Mouse (Mus musculus) myocyte (in vitro differentiated cells): Measurements from ENCODE around the gene Gfy. TPM values are rescaled to one million over a fixed set of nuclear protein-coding genes. Genes with fewer than 3 reads are reported as not detected.
"Not testable (repeated sequence)": the region's sequence is repeated elsewhere in the genome, so short reads cannot be mapped to it uniquely, and the experiment has no call there.

Source experiments
- H3K27me3 ChIP-seq: one replicate; pipeline ENCODE4 v1.6.1; 2011; ENCODE audit not compliant: control insufficient read depth, insufficient read depth, insufficient read length
- H3K36me3 ChIP-seq: one replicate; pipeline ENCODE4 v1.6.1; 2011; ENCODE audit not compliant: control insufficient read depth, insufficient read depth
- H3K4me2 ChIP-seq: one replicate; pipeline ENCODE4 v1.6.1; 2011; ENCODE audit warnings: low read depth, control low read depth
- H3K4me3 ChIP-seq: one replicate; pipeline ENCODE4 v1.5.1; 2011; ENCODE audit warnings: mild to moderate bottlenecking, control low read depth, moderate library complexity
- H3K79me2 ChIP-seq: one replicate; pipeline ENCODE4 v1.6.1; 2011; ENCODE audit not compliant: control insufficient read depth, insufficient read depth
- H3ac ChIP-seq: one replicate; pipeline ENCODE4 v1.6.1; 2011; ENCODE audit not compliant: control insufficient read depth, insufficient read length
- CEBPB ChIP-seq: IDR thresholded peaks from 2 replicates; pipeline ENCODE4 v1.6.1; 2011; ENCODE audit warnings: mild to moderate bottlenecking, moderate library complexity; ENCODE audit not compliant: poor library complexity, insufficient read depth, severe bottlenecking
- E2F4 ChIP-seq: IDR thresholded peaks from one replicate; pipeline ENCODE4 v1.6.1; 2011; ENCODE audit warnings: mild to moderate bottlenecking, control low read depth, moderate library complexity; ENCODE audit not compliant: insufficient read depth
- MAX ChIP-seq: IDR thresholded peaks from one replicate; pipeline ENCODE4 v1.6.1; 2011; ENCODE audit warnings: low read depth, mild to moderate bottlenecking, control low read depth
- MYOD1 ChIP-seq, 3 experiments: IDR thresholded peaks; one replicate each; pipeline ENCODE4 v1.6.1; 2011; ENCODE audit warnings: control low read depth in 2 of 3, low read depth in 2 of 3, mild to moderate bottlenecking in 2 of 3, moderate library complexity in 1 of 3; ENCODE audit not compliant: insufficient read length in 2 of 3, control insufficient read depth in 1 of 3
- MYOG ChIP-seq, 3 experiments: IDR thresholded peaks; one replicate each; pipeline ENCODE4 v1.6.1; 2011; ENCODE audit warnings: control low read depth in 2 of 3, low read depth in 2 of 3, mild to moderate bottlenecking in 2 of 3; ENCODE audit not compliant: insufficient read length in 2 of 3, control insufficient read depth in 1 of 3, insufficient read depth in 1 of 3
- POLR2A ChIP-seq: IDR thresholded peaks from one replicate; pipeline ENCODE4 v1.6.1; 2011; ENCODE audit warnings: low read depth, mild to moderate bottlenecking, control low read depth, moderate library complexity; ENCODE audit not compliant: insufficient read length
- POLR2AphosphoS2 ChIP-seq: IDR thresholded peaks from one replicate; pipeline ENCODE4 v1.6.1; 2011; ENCODE audit warnings: low read depth, control low read depth; ENCODE audit not compliant: insufficient read length
- REST ChIP-seq: IDR thresholded peaks from one replicate; pipeline ENCODE4 v1.6.1; 2011; ENCODE audit warnings: mild to moderate bottlenecking, control low read depth, moderate library complexity; ENCODE audit not compliant: insufficient read depth, insufficient read length
- SRF ChIP-seq: IDR thresholded peaks from one replicate; pipeline ENCODE4 v1.6.1; 2011; ENCODE audit warnings: low read depth; ENCODE audit not compliant: control insufficient read depth, insufficient read length
- TCF12 ChIP-seq: IDR thresholded peaks from one replicate; pipeline ENCODE4 v1.6.1; 2011; ENCODE audit warnings: mild to moderate bottlenecking, control low read depth; ENCODE audit not compliant: poor library complexity, insufficient read depth, severe bottlenecking
- TCF3 ChIP-seq: IDR thresholded peaks from one replicate; pipeline ENCODE4 v1.6.1; 2011; ENCODE audit warnings: low read depth, control low read depth; ENCODE audit not compliant: insufficient read length
- USF1 ChIP-seq: IDR thresholded peaks from one replicate; pipeline ENCODE4 v1.6.1; 2011; ENCODE audit warnings: low read depth, mild to moderate bottlenecking, control low read depth, moderate library complexity
- polyA plus RNA-seq: library from polyadenylated mRNA; unstranded; fragments of >200 nt; fragmentation: generic; extraction: Trizol; gene quantifications from one replicate; pipeline ENCODE4 v1.2.1, GENCODE M21; 2012; ENCODE audit warnings: missing spikeins

The Gfy gene
- polyA plus RNA-seq, 1 experiment: 0.04 TPM

- peaks cover 3% of the 10 kb centered on the region for H3K79me2 ChIP-seq
- peak overlapping the region; percentile 86 for H3K4me3 ChIP-seq
- no peaks in the 10 kb centered on the region for H3K36me3 ChIP-seq
- peak overlapping the region; percentile 20 for H3ac ChIP-seq
- no peak for TF ChIP-seq MAX
- TF ChIP-seq REST: no peak
- no peak for TF ChIP-seq MYOG (IDR thresholded peaks at IDR 0.05; ENCODE audit: control insufficient read depth in 1 of 3, insufficient read depth in 1 of 3, insufficient read length in 2 of 3, low read depth in 2 of 3)
- no peak for TF ChIP-seq POLR2AphosphoS2
- no peak for TF ChIP-seq USF1
- no peak for TF ChIP-seq TCF12
- TF ChIP-seq TCF3: no peak
- TF ChIP-seq MYOD1 (IDR thresholded peaks at IDR 0.05; ENCODE audit: control insufficient read depth in 1 of 3, insufficient read length in 2 of 3, low read depth in 2 of 3): no peak
- no peak for TF ChIP-seq SRF
- no peak for TF ChIP-seq E2F4
- TF ChIP-seq POLR2A: no peak
- no peak for TF ChIP-seq CEBPB
- H3K4me2 ChIP-seq: peak overlapping the region; percentile 97
- no peaks in the 10 kb centered on the region for H3K27me3 ChIP-seq
Measured at GRCm38 (mm10) chr7:45153586-45153985, 25.8 kb downstream of the Gfy start.

- H3K79me2 ChIP-seq, H3ac ChIP-seq, H3K27me3 ChIP-seq, H3K36me3 ChIP-seq: not testable (repeated sequence)
- peak overlapping the region; percentile 86 for H3K4me3 ChIP-seq
- H3K4me2 ChIP-seq: peak overlapping the region; percentile 97
Measured at GRCm38 (mm10) chr7:45153052-45153451, 26.3 kb downstream of the Gfy start.

- H3K4me2 ChIP-seq: no peak overlapping the region
- H3K4me3 ChIP-seq: no peak overlapping the region
- H3ac ChIP-seq: no peak overlapping the region
- no peak for TF ChIP-seq E2F4
- TF ChIP-seq TCF12: no peak
- TF ChIP-seq POLR2A: no peak
- TF ChIP-seq MYOG (IDR thresholded peaks at IDR 0.05; ENCODE audit: control insufficient read depth in 1 of 3, insufficient read depth in 1 of 3, insufficient read length in 2 of 3, low read depth in 2 of 3): no peak
- no peak for TF ChIP-seq POLR2AphosphoS2
- no peak for TF ChIP-seq MYOD1 (IDR thresholded peaks at IDR 0.05; ENCODE audit: control insufficient read depth in 1 of 3, insufficient read length in 2 of 3, low read depth in 2 of 3)
- no peak for TF ChIP-seq USF1
- no peak for TF ChIP-seq SRF
- TF ChIP-seq CEBPB: no peak
- TF ChIP-seq REST: no peak
- no peak for TF ChIP-seq MAX
- TF ChIP-seq TCF3: no peak
- H3K27me3 ChIP-seq: no peaks in the 10 kb centered on the region
- H3K36me3 ChIP-seq: no peaks in the 10 kb centered on the region
- H3K79me2 ChIP-seq: peaks cover 3% of the 10 kb centered on the region
Measured at GRCm38 (mm10) chr7:45151303-45151702, 28.1 kb downstream of the Gfy start.

- H3K79me2 ChIP-seq: peaks cover 3% of the 10 kb centered on the region
- no peaks in the 10 kb centered on the region for H3K27me3 ChIP-seq
- no peaks in the 10 kb centered on the region for H3K36me3 ChIP-seq
- TF ChIP-seq SRF: no peak
- TF ChIP-seq POLR2A: no peak
- no peak for TF ChIP-seq TCF3
- H3ac ChIP-seq: no peak overlapping the region
- H3K4me2 ChIP-seq: no peak overlapping the region
- no peak overlapping the region for H3K4me3 ChIP-seq
Measured at GRCm38 (mm10) chr7:45150321-45150720, 29.0 kb downstream of the Gfy start.

GRCm38 (mm10) chr7:45149545-45149944, 29.8 kb downstream of the Gfy start:
- Histone ChIP-seq H3K36me3 (no peaks in the 10 kb centered on the region), H3K27me3 (no peaks in the 10 kb centered on the region), H3K79me2 (peaks cover 3% of the 10 kb centered on the region), H3K4me3 (no peak overlapping the region), H3K4me2 (no peak overlapping the region), H3ac (no peak overlapping the region)
- TF ChIP-seq USF1: no peak
- no peak for TF ChIP-seq REST
- no peak for TF ChIP-seq POLR2AphosphoS2
- no peak for TF ChIP-seq MYOD1 (IDR thresholded peaks at IDR 0.05; ENCODE audit: control insufficient read depth in 1 of 3, insufficient read length in 2 of 3, low read depth in 2 of 3)
- no peak for TF ChIP-seq E2F4
- TF ChIP-seq CEBPB: no peak
- no peak for TF ChIP-seq SRF
- TF ChIP-seq MYOG (IDR thresholded peaks at IDR 0.05; ENCODE audit: control insufficient read depth in 1 of 3, insufficient read depth in 1 of 3, insufficient read length in 2 of 3, low read depth in 2 of 3): no peak
- no peak for TF ChIP-seq POLR2A
- TF ChIP-seq TCF3: no peak
- TF ChIP-seq MAX: no peak
- no peak for TF ChIP-seq TCF12
